Mouse (Mus musculus): ENCODE measurements around the gene Rad51c.
"Not testable (repeated sequence)": the region's sequence is repeated elsewhere in the genome, so short reads cannot be mapped to it uniquely, and the experiment has no call there.

Rad51c gene

GRCm38 (mm10) chr11:87432447-87432846, 27.7 kb upstream of the Rad51c start:
- no peak for DNase-seq (ENCODE audit: low read depth, low spot score)

GRCm38 (mm10) chr11:87431813-87432212, 27.1 kb upstream of the Rad51c start:
- DNase-seq (ENCODE audit: low read depth, low spot score): not testable (repeated sequence)

GRCm38 (mm10) chr11:87430374-87430773, 25.6 kb upstream of the Rad51c start:
- no peak for DNase-seq (ENCODE audit: low read depth, low spot score)

GRCm38 (mm10) chr11:87429363-87429762, 24.6 kb upstream of the Rad51c start:
- DNase-seq (ENCODE audit: low read depth, low spot score): no peak

GRCm38 (mm10) chr11:87428051-87428673, 23.4 kb upstream of the Rad51c start:
- no peak for DNase-seq (ENCODE audit: low read depth, low spot score)

GRCm38 (mm10) chr11:87427273-87428050, 22.7 kb upstream of the Rad51c start:
- no peak for DNase-seq (ENCODE audit: low read depth, low spot score)

GRCm38 (mm10) chr11:87426450-87427250, 21.9 kb upstream of the Rad51c start:
- DNase-seq (ENCODE audit: low read depth, low spot score): peak; percentile 94

- DNase-seq (ENCODE audit: low read depth, low spot score): no peak
These were observed 21.3 kb upstream of the Rad51c start for GRCm38 (mm10) chr11:87426121-87426449.

GRCm38 (mm10) chr11:87423551-87424325, 19.0 kb upstream of the Rad51c start:
- DNase-seq (ENCODE audit: low read depth, low spot score): peak; percentile 49

- peak; percentile 93 for DNase-seq (ENCODE audit: low read depth, low spot score)
These were observed 18.0 kb upstream of the Rad51c start for GRCm38 (mm10) chr11:87422511-87423340.

GRCm38 (mm10) chr11:87421760-87422201, 17.0 kb upstream of the Rad51c start:
- peak; percentile 72 for DNase-seq (ENCODE audit: low read depth, low spot score)

GRCm38 (mm10) chr11:87420861-87421260, 16.1 kb upstream of the Rad51c start:
- DNase-seq (ENCODE audit: low read depth, low spot score): no peak

GRCm38 (mm10) chr11:87416120-87416519, 11.4 kb upstream of the Rad51c start:
- peak; percentile 89 for DNase-seq (ENCODE audit: low read depth, low spot score)

- DNase-seq (ENCODE audit: low read depth, low spot score): peak; percentile 66
These were observed 8.7 kb upstream of the Rad51c start for GRCm38 (mm10) chr11:87413412-87413811.

GRCm38 (mm10) chr11:87404111-87404853, 472 bp downstream of the Rad51c start:
- peak; percentile 98 for DNase-seq (ENCODE audit: low read depth, low spot score)

- DNase-seq (ENCODE audit: low read depth, low spot score): peak; percentile 53
These were observed 6.4 kb downstream of the Rad51c start for GRCm38 (mm10) chr11:87398402-87398801.

GRCm38 (mm10) chr11:87393855-87394254, 10.9 kb downstream of the Rad51c start:
- peak; percentile 45 for DNase-seq (ENCODE audit: low read depth, low spot score)

GRCm38 (mm10) chr11:87385676-87386075, 19.1 kb downstream of the Rad51c start:
- DNase-seq (ENCODE audit: low read depth, low spot score): no peak

- no peak for DNase-seq (ENCODE audit: low read depth, low spot score)
These were observed 20.2 kb downstream of the Rad51c start for GRCm38 (mm10) chr11:87384551-87384950.
